In the genomic region with DNA sequence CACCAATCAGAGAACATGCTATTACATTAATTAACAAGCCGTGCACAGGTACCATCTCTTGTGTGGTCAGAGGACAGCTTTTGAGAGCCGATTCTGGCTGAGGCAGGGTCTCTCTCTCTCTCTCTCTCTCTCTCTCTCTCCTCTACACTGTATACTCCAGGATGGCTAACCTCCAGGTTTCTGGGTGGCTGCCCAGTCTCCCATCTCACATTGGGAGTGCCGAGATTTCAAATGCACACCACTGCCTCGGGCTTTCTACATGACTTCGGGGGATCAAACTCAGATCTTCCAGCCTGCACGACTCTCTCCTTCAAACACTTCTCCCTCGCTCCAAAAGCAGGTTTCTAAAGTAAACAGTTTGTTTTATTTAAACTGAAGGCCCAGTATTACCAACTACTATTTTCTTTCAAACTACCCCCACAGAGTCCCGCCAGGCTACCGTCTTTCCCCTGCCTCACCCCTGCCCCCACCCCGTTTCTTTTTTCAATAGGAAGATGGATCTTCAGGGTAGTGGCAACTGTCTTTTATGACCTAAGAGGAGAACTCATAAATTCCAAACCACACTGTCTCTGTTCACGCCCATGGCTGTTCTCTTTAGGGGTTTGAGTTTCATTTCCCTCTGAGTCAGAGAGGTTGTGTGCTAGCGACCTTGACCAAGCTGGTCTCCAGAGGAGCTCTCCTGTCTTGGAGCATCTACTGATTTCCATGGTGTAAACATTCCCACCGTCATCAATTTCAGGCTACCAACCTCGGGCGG, we compare ENCODE assay signal across 16 mouse cellular contexts. TPM values are rescaled to one million over a fixed set of nuclear protein-coding genes. Genes with fewer than 3 reads are reported as not detected.
"Had no signal": no experiment of that assay in that cellular context is flagged by ENCODE, and none has a peak within 500 bp of the region (broad histone marks: within the 10 kb centered on the region; RNA-seq: fewer than 3 reads in every experiment).

No protein-coding gene starts in this region.

- H3K9ac ChIP-seq: limb, embryonic 12.5 days; liver, embryonic 15.5 days; midbrain, embryonic 15.5 days; stomach, embryonic 15.5 days had no signal

- H3K4me2 ChIP-seq: limb, embryonic 12.5 days; liver, embryonic 11.5 days; liver, embryonic 15.5 days; midbrain, embryonic 11.5 days; midbrain, embryonic 15.5 days; stomach, embryonic 15.5 days had no signal

- H3K4me1 ChIP-seq: liver, embryonic 15.5 days; megakaryocyte, embryonic 14.5 days had no signal

- H3K27me3 ChIP-seq: limb, embryonic 12.5 days; liver, embryonic 15.5 days; megakaryocyte, embryonic 14.5 days; midbrain, embryonic 15.5 days; stomach, embryonic 15.5 days had no signal

- H3K36me3 ChIP-seq: limb, embryonic 12.5 days; liver, embryonic 15.5 days; midbrain, embryonic 15.5 days; stomach, embryonic 15.5 days had no signal

- H3K9me3 ChIP-seq: limb, embryonic 12.5 days; liver, embryonic 15.5 days; midbrain, embryonic 15.5 days; stomach, embryonic 15.5 days had no signal

- ATAC-seq: inflammation-experienced regulatory T-cells, adult 6 months; lung, postnatal 0 days; midbrain, embryonic 15.5 days had no signal

- H3K4me3 ChIP-seq: limb, embryonic 12.5 days; liver, embryonic 15.5 days; megakaryocyte, embryonic 14.5 days; midbrain, embryonic 15.5 days; stomach, embryonic 15.5 days had no signal

- DNase-seq: kidney, adult 18-20 months; kidney, postnatal 36 days; right cerebral cortex, postnatal 14 days; thymus, adult 2 months; thymus, postnatal 25 days had no signal

- H3K27ac ChIP-seq: kidney, postnatal 0 days; limb, embryonic 12.5 days; liver, embryonic 15.5 days; macrophage; midbrain, embryonic 15.5 days; stomach, embryonic 15.5 days had no signal

RNA-seq across cellular contexts. Expression of a gene that starts 43.5 kb away (rescaled TPM):
- polyA plus RNA-seq: macrophage had no signal
